Mouse (Mus musculus): ENCODE measurements at regions not wholly inside any gene's neighbourhood (a gene's known extent, or its start where the extent isn't known, plus 50 kb on each side); places are given as distances from the start of the nearest gene placed in this dataset.
A peak's percentile ranks its signal among the peaks of the same experiment; 100 is the strongest.
"Not testable (repeated sequence)": the region's sequence is repeated elsewhere in the genome, so short reads cannot be mapped to it uniquely, and the experiment has no call there.

- DNase-seq: no peak
Observed at GRCm38 (mm10) chr12:64788761-64789160, 128.9 kb upstream of the Gm527 start.

DNA sequence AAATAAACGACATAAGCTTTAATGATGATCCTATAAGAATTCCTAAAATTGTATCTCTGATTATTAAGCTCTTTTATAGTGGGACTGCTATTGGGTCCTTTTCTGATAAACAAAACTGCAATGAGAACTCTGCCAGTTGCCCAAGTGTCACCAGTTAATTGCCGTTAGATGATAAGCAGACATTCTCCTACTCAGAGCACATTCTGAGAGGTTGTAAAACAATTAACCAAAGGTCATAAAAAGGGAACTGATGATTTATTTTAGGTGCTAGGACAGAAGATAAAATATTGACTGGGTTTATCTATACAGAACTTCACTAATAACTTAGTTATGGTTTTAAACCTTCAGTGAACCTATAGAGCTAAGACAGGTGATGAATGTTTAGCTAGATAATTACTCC lies 109.2 kb upstream of the Gm527 start:
- DNase-seq: not testable (repeated sequence)

GRCm38 (mm10) chr12:64810081-64810480 lies 107.6 kb upstream of the Gm527 start:
- DNase-seq: peak in 1 of 2 experiments; percentile 32

DNA sequence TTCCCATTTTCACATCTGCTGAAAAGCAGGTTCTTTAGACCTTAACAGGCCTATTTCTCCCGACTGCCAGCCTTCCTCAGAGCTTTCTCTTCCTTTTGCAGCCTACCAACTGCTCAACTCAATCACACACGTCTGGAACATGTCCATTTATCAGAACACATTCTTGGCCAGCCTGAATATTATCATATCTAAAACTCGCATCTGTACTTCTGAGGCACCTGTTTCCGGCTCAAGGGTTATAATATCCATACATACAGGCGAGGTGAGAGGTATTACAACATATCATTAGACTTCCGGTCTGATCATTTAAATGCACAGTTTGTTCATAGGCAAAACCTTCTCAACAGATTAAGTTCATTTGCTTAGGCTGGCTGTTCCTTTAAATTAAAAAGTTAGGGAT lies 101.8 kb upstream of the Gm527 start:
- no peak for DNase-seq

GRCm38 (mm10) chr12:64817056-64817810 lies 100.5 kb upstream of the Gm527 start:
- DNase-seq: peak in 1 of 2 experiments; percentile 69

DNA sequence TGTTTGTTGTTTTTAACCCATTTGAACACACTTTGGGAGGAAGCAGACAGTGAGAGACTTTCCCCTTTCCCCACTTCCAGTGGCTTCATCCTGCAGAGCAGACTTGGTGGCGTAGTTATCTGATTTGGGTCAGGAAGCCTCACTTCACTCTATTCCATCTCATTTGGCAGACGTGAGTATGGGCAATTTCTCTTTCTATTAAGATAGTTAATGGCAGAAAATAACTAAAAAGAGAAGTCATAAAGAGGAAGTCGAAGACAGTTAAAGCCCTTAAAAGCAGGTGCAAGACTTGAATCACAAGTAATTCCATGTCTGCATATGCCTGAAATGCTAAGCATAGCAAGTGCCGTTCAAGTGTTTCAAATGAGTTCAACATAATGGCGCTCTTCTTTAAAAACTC lies 97.0 kb upstream of the Gm527 start:
- no peak for DNase-seq

- peak in 1 of 2 experiments; percentile 20 for DNase-seq
Observed at GRCm38 (mm10) chr12:64829662-64830249, 88.0 kb upstream of the Gm527 start.

DNA sequence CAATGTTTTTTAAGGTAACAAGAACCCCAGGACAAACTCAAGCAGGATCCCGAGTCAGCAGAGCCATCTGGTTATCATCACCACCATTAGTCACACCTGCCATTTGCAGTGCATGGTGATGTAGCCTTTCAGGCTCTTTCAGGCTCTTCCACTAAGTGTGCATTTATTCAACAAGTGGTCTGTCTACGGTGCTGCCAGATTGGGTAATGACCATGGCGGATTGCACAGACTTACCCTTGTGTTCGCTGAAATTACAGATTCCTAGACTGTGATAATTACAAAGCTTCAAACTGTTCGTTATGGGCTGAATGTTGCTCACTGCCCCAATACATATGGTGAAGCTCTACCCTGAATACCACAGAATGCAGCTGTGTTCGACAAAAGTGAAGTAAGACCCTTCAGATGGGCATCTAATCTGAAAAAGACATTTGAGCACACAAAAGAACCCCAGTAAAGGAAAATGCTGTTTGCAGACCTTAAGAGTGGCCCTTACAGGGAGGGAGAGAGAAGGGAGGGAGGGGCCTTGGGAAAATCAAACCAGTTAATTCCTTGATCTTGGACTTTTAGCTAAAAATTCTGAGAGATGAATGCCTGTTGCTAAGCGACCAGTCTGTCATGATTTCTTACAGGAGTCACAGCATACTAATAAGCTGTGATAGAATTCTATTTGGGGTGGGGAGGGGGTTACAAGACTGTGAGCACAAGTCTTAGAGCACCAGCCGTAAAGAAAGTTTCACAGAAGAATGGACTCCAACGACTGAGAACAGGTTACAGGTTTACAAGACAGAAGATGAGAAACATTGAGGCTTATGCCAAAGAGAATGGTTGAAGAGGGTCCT lies 85.2 kb upstream of the Gm527 start:
- DNase-seq: no peak

GRCm38 (mm10) chr12:64857709-64858108 lies 60.0 kb upstream of the Gm527 start:
- no peak for DNase-seq
